Mouse (Mus musculus) urinary bladder, adult 18-20 months (tissue): ENCODE measurements around the gene Pebp1.
"Not testable (repeated sequence)": the region's sequence is repeated elsewhere in the genome, so short reads cannot be mapped to it uniquely, and the experiment has no call there.

ENCODE experiments used
- DNase-seq, 2 experiments: peaks; one replicate each; pipeline ENCODE4 v3.0.0; 2022; ENCODE audit warnings: low spot score in 2 of 2, mixed read lengths in 2 of 2

Gene Pebp1

GRCm38 (mm10) chr5:117286831-117287822 is at the start of gene Pebp1:
Pebp1 (minus strand) TSS chr5:117287625.
- peak; percentile 87 to 94 for DNase-seq

GRCm38 (mm10) chr5:117330457-117330856 is 43.0 kb upstream of the Pebp1 start:
- peak; percentile 46 to 79 for DNase-seq

- DNase-seq = no peak
Measured at GRCm38 (mm10) chr5:117326408-117326807, 39.0 kb upstream of the Pebp1 start.

- no peak for DNase-seq
Measured at GRCm38 (mm10) chr5:117323751-117324150, 36.3 kb upstream of the Pebp1 start.

GRCm38 (mm10) chr5:117318741-117319629 is 31.6 kb upstream of the Pebp1 start, which contains the start of gene Vsig10:
Vsig10 (plus strand) TSS chr5:117319083.
- peak; percentile 66 to 77 for DNase-seq

GRCm38 (mm10) chr5:117314587-117315428 is 27.4 kb upstream of the Pebp1 start:
- DNase-seq = peak in 1 of 2 experiments; percentile 30

- no peak for DNase-seq
Measured at GRCm38 (mm10) chr5:117313909-117314308, 26.5 kb upstream of the Pebp1 start.

- DNase-seq = peak; percentile 63
Measured at GRCm38 (mm10) chr5:117313420-117313819, 26.0 kb upstream of the Pebp1 start.

GRCm38 (mm10) chr5:117307699-117308098 is 20.3 kb upstream of the Pebp1 start:
- DNase-seq = peak; percentile 58 to 67

- DNase-seq = no peak
Measured at GRCm38 (mm10) chr5:117306826-117307225, 19.4 kb upstream of the Pebp1 start.

- DNase-seq = no peak
Measured at GRCm38 (mm10) chr5:117305754-117306153, 18.3 kb upstream of the Pebp1 start.

- DNase-seq = peak; percentile 49 to 65
Measured at GRCm38 (mm10) chr5:117304947-117305346, 17.5 kb upstream of the Pebp1 start.

GRCm38 (mm10) chr5:117303691-117304579 is 16.5 kb upstream of the Pebp1 start:
- no peak for DNase-seq

- no peak for DNase-seq
Measured at GRCm38 (mm10) chr5:117302899-117303298, 15.5 kb upstream of the Pebp1 start.

- no peak for DNase-seq
Measured at GRCm38 (mm10) chr5:117295011-117295410, 7.6 kb upstream of the Pebp1 start.

GRCm38 (mm10) chr5:117293776-117294175 is 6.4 kb upstream of the Pebp1 start:
- not testable (repeated sequence) for DNase-seq

- DNase-seq = no peak
Measured at GRCm38 (mm10) chr5:117292547-117292946, 5.1 kb upstream of the Pebp1 start.

- DNase-seq = no peak
Measured at GRCm38 (mm10) chr5:117291312-117291711, 3.9 kb upstream of the Pebp1 start.

GRCm38 (mm10) chr5:117290081-117290480 is 2.7 kb upstream of the Pebp1 start:
- DNase-seq = no peak

- no peak for DNase-seq
Measured at GRCm38 (mm10) chr5:117289646-117290045, 2.2 kb upstream of the Pebp1 start.
